Mouse (Mus musculus): Measurements from ENCODE around the gene Plekhh1. TPM values are rescaled to one million over a fixed set of nuclear protein-coding genes. Genes with fewer than 3 reads are reported as not detected.

The Plekhh1 gene
- polyA plus RNA-seq, 1 experiment from 2014 or later: 1.0 TPM

DNA sequence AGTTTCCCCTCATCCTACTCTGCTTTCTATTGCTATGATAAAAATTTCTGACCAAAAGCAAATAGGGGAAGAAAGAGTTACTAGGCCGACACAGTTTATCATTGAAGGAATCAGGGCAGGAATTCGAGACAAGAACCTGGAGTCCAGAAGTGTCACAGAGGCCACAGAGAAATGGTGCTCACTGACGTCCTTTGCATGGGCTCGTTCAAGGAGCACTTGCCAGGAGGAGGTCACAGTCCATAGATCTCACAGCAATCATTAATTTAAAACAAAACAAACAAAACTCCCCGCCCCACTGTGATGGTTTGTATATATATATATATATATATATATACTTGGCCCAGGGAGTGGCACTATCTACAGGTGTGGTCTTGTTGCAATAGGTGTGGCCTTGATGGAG lies 76.3 kb downstream of the Plekhh1 start:
- Histone ChIP-seq H3K9ac (ENCODE audit: low read depth, low read length) (no peak overlapping the region), H3K4me2 (no peak overlapping the region), H3K9me3 (ENCODE audit: control insufficient read depth, low read length) (no peaks in the 10 kb centered on the region), H3K4me3 (ENCODE audit: low read depth, low read length) (no peak overlapping the region), H3K27me3 (replicated peaks; ENCODE audit: control insufficient read depth, insufficient read depth, low read length) (no peaks in the 10 kb centered on the region), H3K36me3 (ENCODE audit: control insufficient read depth, insufficient read depth, low read length) (no peaks in the 10 kb centered on the region), H3K4me1 (replicated peaks; ENCODE audit: control insufficient read depth, insufficient read depth, low read length) (no peaks in the 10 kb centered on the region), H3K27ac (ENCODE audit: low read depth, low read length) (no peak overlapping the region)
- DNase-seq (ENCODE audit: low spot score) (no peak), ATAC-seq (replicated peaks; ENCODE audit: low FRiP score) (no peak)
- WGBS: 75% methylated on average over 5 of the region's 5 CpGs

DNA sequence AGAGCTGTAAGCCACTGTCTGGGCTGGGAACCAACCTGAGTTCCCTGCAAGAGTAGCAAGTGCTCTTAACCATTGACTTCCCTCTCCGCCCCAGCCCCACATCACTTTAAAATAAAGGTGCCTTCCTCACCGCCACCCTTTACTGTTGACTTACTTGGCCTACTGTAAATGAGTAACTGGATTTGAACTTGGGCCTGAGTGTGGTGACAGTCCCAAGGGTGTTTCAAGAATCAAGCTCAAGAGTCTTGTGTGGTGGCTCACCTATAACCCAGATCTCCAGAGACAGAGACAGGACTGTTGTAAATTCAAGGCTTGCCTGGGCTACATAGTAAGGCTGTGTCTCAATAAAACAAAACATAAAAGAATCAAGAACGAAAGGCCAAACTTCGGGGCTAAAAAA lies 90.0 kb downstream of the Plekhh1 start:
- Histone ChIP-seq H3K4me3 (ENCODE audit: low read depth, low read length) (no peak overlapping the region), H3K27me3 (replicated peaks; ENCODE audit: control insufficient read depth, insufficient read depth, low read length) (no peaks in the 10 kb centered on the region), H3K27ac (ENCODE audit: low read depth, low read length) (no peak overlapping the region), H3K9ac (ENCODE audit: low read depth, low read length) (no peak overlapping the region), H3K4me2 (no peak overlapping the region), H3K9me3 (ENCODE audit: control insufficient read depth, low read length) (no peaks in the 10 kb centered on the region), H3K4me1 (replicated peaks; ENCODE audit: control insufficient read depth, insufficient read depth, low read length) (no peaks in the 10 kb centered on the region), H3K36me3 (ENCODE audit: control insufficient read depth, insufficient read depth, low read length) (no peaks in the 10 kb centered on the region)
- ATAC-seq (replicated peaks; ENCODE audit: low FRiP score) (no peak), DNase-seq (ENCODE audit: low spot score) (no peak)
- WGBS: 83% methylated on average over 4 of the region's 4 CpGs

DNA sequence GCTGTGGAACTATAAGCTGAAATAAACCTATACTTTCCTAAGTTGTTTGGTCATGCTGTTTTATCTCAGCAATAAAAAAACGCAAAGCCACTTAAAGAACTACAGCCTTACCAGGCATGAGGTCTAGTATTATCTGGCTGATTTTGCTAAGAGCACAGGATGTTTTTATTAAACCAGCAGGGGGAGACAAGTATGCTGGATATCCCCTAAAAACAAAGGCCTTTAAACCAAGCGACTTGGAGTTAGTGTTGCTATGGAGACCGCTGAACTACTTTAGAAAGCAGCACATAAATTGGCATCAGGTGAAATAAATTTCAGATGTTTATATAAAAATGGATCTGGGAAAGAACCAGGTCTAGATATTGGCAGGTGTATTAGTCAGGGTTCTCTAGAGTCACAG lies 93.9 kb downstream of the Plekhh1 start:
- ATAC-seq (replicated peaks; ENCODE audit: low FRiP score) (no peak), DNase-seq (ENCODE audit: low spot score) (no peak)
- H3K9me3 ChIP-seq (ENCODE audit: control insufficient read depth, low read length): no peaks in the 10 kb centered on the region
- 37% methylated on average over 3 of the region's 3 CpGs for WGBS
- no peak overlapping the region for H3K4me3 ChIP-seq (ENCODE audit: low read depth, low read length)
- H3K4me1 ChIP-seq (replicated peaks; ENCODE audit: control insufficient read depth, insufficient read depth, low read length): no peaks in the 10 kb centered on the region
- no peak overlapping the region for H3K9ac ChIP-seq (ENCODE audit: low read depth, low read length)
- H3K27me3 ChIP-seq (replicated peaks; ENCODE audit: control insufficient read depth, insufficient read depth, low read length): no peaks in the 10 kb centered on the region
- no peak overlapping the region for H3K4me2 ChIP-seq
- no peak overlapping the region for H3K27ac ChIP-seq (ENCODE audit: low read depth, low read length)
- H3K36me3 ChIP-seq (ENCODE audit: control insufficient read depth, insufficient read depth, low read length): no peaks in the 10 kb centered on the region

DNA sequence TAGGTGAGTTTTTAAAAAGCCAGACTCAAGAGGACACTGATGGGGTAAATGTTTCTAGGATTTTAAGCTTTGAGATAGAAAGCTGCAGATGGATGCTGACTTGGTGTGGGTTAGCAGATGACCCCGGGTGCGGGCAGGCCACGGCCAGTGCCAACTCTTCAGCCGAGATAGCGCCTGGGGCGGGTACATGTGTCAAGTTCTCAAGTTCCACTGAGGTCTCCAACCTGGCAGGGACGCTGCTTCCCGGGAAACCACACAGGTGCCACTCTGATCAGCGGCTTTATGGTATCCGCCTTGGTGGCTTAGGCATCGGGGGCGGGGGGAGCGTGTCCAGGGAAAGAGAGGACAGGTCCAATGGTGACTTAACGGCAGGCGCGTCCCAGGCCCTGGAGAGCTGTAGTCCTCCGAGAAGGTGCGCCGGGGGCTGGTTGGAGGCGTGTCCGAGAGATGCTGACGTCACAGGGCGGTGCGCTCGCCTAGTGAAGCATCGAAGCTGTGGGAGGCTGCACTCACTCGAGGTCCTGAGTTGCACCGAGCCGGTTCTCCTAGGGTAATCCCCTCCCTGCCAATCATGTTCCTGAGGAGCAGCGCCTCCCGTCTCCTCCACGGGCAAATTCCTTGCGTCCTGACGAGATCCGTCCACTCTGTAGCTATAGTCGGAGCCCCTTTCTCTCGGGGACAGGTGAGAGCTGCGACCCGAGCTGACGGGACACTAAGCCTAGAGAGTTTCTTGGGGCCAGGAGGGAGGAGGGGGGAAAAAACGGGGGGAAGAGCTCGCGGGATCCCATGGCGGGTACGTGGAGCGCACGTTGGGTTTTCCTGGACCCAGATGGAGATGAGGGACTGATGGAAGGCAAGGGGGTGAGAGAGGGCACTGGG lies 101.6 kb downstream of the Plekhh1 start, which contains the start of gene Arg2:
Arg2 (plus strand) TSS at position 479 of the 879 bp plus-strand sequence.
- H3K9ac ChIP-seq (ENCODE audit: low read depth, low read length): no peak within 1 kb of the TSS; the same call in 1 of the 2 replicates

More for the DNA sequence above, 101.6 kb downstream of the Plekhh1 start, which contains the start of gene Arg2:
- Histone ChIP-seq H3K27me3 (replicated peaks; ENCODE audit: control insufficient read depth, insufficient read depth, low read length) (peaks cover 43% of the 10 kb centered on the region), H3K4me2 (peak within 1 kb of the TSS; percentile 73), H3K27ac (ENCODE audit: low read depth, low read length) (no peak within 1 kb of the TSS), H3K9me3 (ENCODE audit: control insufficient read depth, low read length) (no peaks in the 10 kb centered on the region), H3K4me3 (ENCODE audit: low read depth, low read length) (peak within 1 kb of the TSS; percentile 47), H3K4me1 (replicated peaks; ENCODE audit: control insufficient read depth, insufficient read depth, low read length) (peaks cover 9% of the 10 kb centered on the region), H3K36me3 (ENCODE audit: control insufficient read depth, insufficient read depth, low read length) (no peaks in the 10 kb centered on the region)
- 2% methylated on average over 47 of the region's 47 CpGs for WGBS
- ATAC-seq (replicated peaks; ENCODE audit: low FRiP score): peak; percentile 68
- DNase-seq (ENCODE audit: low spot score): peak; percentile 71

Other genes with a start within 250 kb of the Plekhh1 start
- gene Atp6v1d, start 167.5 kb upstream of the Plekhh1 start, polyA plus RNA-seq (2014; fragmentation: Nextera tagmentation; extraction: Ambion mirVana): 62.5 and 63.1 TPM in 2 replicates
- 327 and 380 TPM in 2 replicates for gene Eif2s1, start 167.3 kb upstream of the Plekhh1 start, polyA plus RNA-seq (2014; fragmentation: Nextera tagmentation; extraction: Ambion mirVana)
- 22.0 and 27.0 TPM in 2 replicates for gene Plek2, start 122.2 kb upstream of the Plekhh1 start, polyA plus RNA-seq (2014; fragmentation: Nextera tagmentation; extraction: Ambion mirVana)
- gene Tmem229b, start 21.5 kb upstream of the Plekhh1 start, polyA plus RNA-seq (2014; fragmentation: Nextera tagmentation; extraction: Ambion mirVana): 5.4 and 5.5 TPM in 2 replicates
- 17.0 and 18.7 TPM in 2 replicates for gene Pigh, start 60.5 kb downstream of the Plekhh1 start, polyA plus RNA-seq (2014; fragmentation: Nextera tagmentation; extraction: Ambion mirVana)
- 0.45 TPM in 1 of 2 replicates, not detected in the other for gene Arg2, start 101.6 kb downstream of the Plekhh1 start, polyA plus RNA-seq (2014; fragmentation: Nextera tagmentation; extraction: Ambion mirVana)
- gene Vti1b, start 143.5 kb downstream of the Plekhh1 start, polyA plus RNA-seq (2014; fragmentation: Nextera tagmentation; extraction: Ambion mirVana): 82.9 and 83.2 TPM in 2 replicates
- gene Rdh11, start 163.1 kb downstream of the Plekhh1 start, polyA plus RNA-seq (2014; fragmentation: Nextera tagmentation; extraction: Ambion mirVana): 28.6 and 32.8 TPM in 2 replicates
- 0.58 and 0.62 TPM in 2 replicates for gene Rdh12, start 179.8 kb downstream of the Plekhh1 start, polyA plus RNA-seq (2014; fragmentation: Nextera tagmentation; extraction: Ambion mirVana)

Measured in liver, embryonic 11.5 days (tissue).